Mouse (Mus musculus): Measurements from ENCODE around the gene Mindy4. TPM values are rescaled to one million over a fixed set of nuclear protein-coding genes. Genes with fewer than 3 reads are reported as not detected.

Gene Mindy4
- polyA plus RNA-seq, 1 experiment from 2014 or later, result 15.6 TPM

DNA sequence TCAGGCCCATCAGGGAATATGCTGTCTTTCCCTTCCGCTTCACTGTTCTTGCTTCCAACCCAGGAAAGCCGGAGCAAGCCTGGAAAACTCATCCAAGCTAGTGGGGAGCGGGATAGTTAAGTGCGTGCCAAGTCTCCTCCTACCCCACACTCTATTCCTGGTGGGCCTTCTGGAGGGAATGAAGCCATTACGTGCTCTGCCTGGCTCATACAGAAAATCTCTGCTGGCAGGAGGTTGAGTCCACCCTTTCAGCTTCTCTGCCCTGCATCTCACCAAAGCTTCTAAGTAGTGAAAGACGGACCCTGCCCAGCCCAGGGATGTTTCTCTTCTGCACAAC lies 129.6 kb downstream of the Mindy4 start:
- ATAC-seq (replicated peaks; ENCODE audit: low FRiP score), result no peak
- H3K27ac ChIP-seq, result no peak overlapping the region
- H3K9ac ChIP-seq, result no peak overlapping the region
- H3K9me3 ChIP-seq (replicated peaks), result no peaks in the 10 kb centered on the region
- H3K4me2 ChIP-seq, result no peak overlapping the region
- no peak overlapping the region for H3K4me3 ChIP-seq (replicated peaks)
- no peaks in the 10 kb centered on the region for H3K36me3 ChIP-seq
- 77% methylated on average over 6 of the region's 6 CpGs for WGBS
- peaks cover 16% of the 10 kb centered on the region for H3K4me1 ChIP-seq
- H3K27me3 ChIP-seq, result no peaks in the 10 kb centered on the region

- Histone ChIP-seq H3K4me1 (peaks cover 20% of the 10 kb centered on the region), H3K9ac (no peak within 1 kb of the TSS), H3K36me3 (no peaks in the 10 kb centered on the region), H3K4me2 (peak within 1 kb of the TSS; percentile 30), H3K4me3 (replicated peaks) (peak within 1 kb of the TSS; percentile 15), H3K9me3 (replicated peaks) (no peaks in the 10 kb centered on the region), H3K27ac (peak within 1 kb of the TSS; percentile 51), H3K27me3 (no peaks in the 10 kb centered on the region)
- WGBS, result 16% methylated on average over 12 of the region's 12 CpGs
- ATAC-seq (replicated peaks; ENCODE audit: low FRiP score), result peak; percentile 66
Measured at GRCm38 (mm10) chr6:55335989-55336514, 132.9 kb downstream of the Mindy4 start, which contains the start of gene Aqp1. Gene Aqp1, plus strand, starts transcription at chr6:55336432.

DNA sequence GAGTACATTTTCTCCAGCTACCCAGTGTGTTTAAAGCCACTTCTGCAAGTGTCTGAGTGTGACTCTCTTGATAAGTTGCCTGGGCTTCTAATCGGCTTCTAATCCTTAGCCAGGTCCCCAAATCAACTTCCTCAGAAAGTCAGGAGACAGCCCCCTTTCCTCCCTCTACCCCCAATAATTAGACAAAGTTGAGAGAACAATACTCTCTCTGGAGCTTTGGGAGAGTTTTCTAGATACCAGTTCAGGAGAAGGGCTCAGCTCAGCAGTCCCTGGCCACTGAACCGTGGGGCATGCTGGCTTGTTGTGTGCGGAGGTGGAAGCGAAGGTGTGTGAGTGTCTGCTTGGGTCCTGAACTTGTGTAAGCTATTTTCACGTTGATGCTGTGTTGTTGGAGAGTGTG lies 134.1 kb downstream of the Mindy4 start:
- H3K4me3 ChIP-seq (replicated peaks), result peak overlapping the region; percentile 15; the same call in 1 of the 2 replicates
- no peaks in the 10 kb centered on the region for H3K9me3 ChIP-seq (replicated peaks)
- ATAC-seq (replicated peaks; ENCODE audit: low FRiP score), result no peak
- H3K4me1 ChIP-seq, result peaks cover 18% of the 10 kb centered on the region
- no peaks in the 10 kb centered on the region for H3K36me3 ChIP-seq
- no peak overlapping the region for H3K9ac ChIP-seq
- H3K4me2 ChIP-seq, result peak overlapping the region; percentile 30; the same call in 1 of the 2 replicates
- no peaks in the 10 kb centered on the region for H3K27me3 ChIP-seq
- peak overlapping the region; percentile 41 for H3K27ac ChIP-seq
- 85% methylated on average over 5 of the region's 5 CpGs for WGBS

GRCm38 (mm10) chr6:55338077-55338476 lies 134.9 kb downstream of the Mindy4 start:
- no peak overlapping the region for H3K9ac ChIP-seq
- 54% methylated on average over 6 of the region's 6 CpGs for WGBS
- peaks cover 18% of the 10 kb centered on the region for H3K4me1 ChIP-seq
- no peaks in the 10 kb centered on the region for H3K9me3 ChIP-seq (replicated peaks)
- no peaks in the 10 kb centered on the region for H3K27me3 ChIP-seq
- no peaks in the 10 kb centered on the region for H3K36me3 ChIP-seq
- H3K27ac ChIP-seq, result peak overlapping the region; percentile 41
- H3K4me2 ChIP-seq, result no peak overlapping the region
- H3K4me3 ChIP-seq (replicated peaks), result no peak overlapping the region
- peak; percentile 66 for ATAC-seq (replicated peaks; ENCODE audit: low FRiP score)

DNA sequence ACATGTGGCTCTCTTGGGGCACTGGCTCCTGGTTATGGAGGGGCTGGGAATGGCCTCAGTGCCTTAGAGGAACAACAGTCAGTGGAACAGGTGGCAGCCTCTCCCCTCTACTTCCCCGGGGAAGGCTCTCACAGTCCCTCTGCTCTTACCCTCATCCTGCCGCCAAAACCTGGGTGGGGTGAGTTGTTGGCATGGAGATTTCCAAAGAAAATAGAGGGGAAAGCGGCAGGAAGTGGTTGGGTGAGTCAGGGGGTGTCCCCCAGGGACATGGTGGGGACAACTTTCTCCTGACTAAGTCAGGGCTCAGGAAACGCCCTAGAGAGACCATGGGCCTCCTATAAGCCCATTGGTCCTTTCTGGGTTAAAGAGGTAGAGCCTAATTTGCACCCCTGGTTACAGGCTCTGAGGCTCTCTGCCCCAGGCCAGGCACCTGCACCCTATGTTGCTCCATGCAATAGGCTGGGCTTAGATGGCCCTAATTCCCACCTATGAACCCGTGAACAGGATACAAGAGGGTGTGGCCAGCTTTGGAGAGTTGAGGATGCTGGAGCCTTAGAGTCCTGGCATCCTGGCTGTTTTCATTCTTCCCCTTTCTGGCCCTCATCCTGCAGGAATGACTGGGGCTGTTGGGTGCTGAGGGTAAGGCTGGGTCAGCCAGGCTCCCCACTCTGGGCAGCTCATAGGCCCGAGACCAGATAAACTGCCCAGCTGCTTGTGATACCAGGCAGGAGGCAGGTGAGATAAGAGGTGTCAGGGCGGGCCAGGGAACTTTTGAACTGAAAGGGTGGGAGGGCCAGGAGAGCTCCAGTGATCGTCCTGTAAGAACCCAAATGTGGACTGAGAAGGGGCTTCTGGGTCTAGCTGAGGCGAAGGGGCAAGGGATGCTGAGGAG lies 136.0 kb downstream of the Mindy4 start:
- Histone ChIP-seq H3K9me3 (replicated peaks) (no peaks in the 10 kb centered on the region), H3K9ac (no peak overlapping the region), H3K4me3 (replicated peaks) (no peak overlapping the region), H3K4me1 (peaks cover 18% of the 10 kb centered on the region), H3K27me3 (no peaks in the 10 kb centered on the region), H3K4me2 (peak overlapping the region; percentile 9; the same call in 1 of the 2 replicates), H3K36me3 (no peaks in the 10 kb centered on the region), H3K27ac (no peak overlapping the region)
- WGBS, result 73% methylated on average over 9 of the region's 9 CpGs
- 0 out of 2 replicates have a peak, but pooled peaks have one; percentile 35 for ATAC-seq (replicated peaks; ENCODE audit: low FRiP score)

DNA sequence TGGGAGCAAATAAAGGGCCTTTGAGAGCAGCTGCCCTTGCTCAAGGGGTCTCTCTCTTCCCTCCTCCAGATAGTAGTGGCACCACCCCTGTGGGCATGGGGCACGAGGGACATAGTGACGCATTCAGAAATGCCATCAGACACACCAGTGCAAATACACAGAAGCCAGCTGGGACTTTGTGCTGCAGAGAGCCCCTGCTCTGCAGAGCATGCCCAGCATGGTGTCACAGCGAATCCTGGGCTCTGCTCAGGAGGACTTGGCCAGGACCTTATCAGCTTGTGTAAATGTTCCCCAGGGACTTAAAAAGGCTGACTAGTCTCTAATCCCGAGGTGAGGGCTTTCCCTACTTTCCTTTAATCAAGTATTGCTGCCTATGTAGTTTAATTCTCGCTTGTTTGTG lies 138.5 kb downstream of the Mindy4 start:
- no peak overlapping the region for H3K4me3 ChIP-seq (replicated peaks)
- no peak overlapping the region for H3K27ac ChIP-seq
- no peaks in the 10 kb centered on the region for H3K9me3 ChIP-seq (replicated peaks)
- peaks cover 7% of the 10 kb centered on the region; the same call in 1 of the 2 replicates for H3K4me1 ChIP-seq
- no peak overlapping the region for H3K4me2 ChIP-seq
- H3K27me3 ChIP-seq, result no peaks in the 10 kb centered on the region
- no peak overlapping the region for H3K9ac ChIP-seq
- WGBS, result 41% methylated on average over 5 of the region's 5 CpGs
- no peaks in the 10 kb centered on the region for H3K36me3 ChIP-seq
- ATAC-seq (replicated peaks; ENCODE audit: low FRiP score), result no peak

DNA sequence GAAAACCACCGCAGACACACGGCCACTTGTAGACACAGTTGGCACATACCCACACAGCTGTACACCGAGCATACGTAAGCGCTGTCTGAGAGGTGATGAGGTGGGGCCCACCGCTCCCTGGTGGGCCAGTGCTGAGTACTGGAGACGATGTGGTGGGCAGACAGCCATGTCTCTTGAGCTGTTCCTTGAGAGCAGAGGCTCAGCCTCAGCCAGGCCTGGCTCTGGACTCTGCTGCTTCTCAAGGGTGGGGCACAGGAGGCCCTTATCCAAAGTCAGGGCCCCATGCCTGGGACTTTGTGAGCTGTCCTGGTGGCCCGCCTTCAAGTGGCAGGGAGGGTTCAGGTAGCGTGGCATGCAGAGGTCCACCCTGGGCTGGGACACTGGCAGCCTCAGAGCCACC lies 139.1 kb downstream of the Mindy4 start:
- no peaks in the 10 kb centered on the region for H3K27me3 ChIP-seq
- H3K4me3 ChIP-seq (replicated peaks), result no peak overlapping the region
- H3K9ac ChIP-seq, result no peak overlapping the region
- WGBS, result 82% methylated on average over 9 of the region's 9 CpGs
- H3K27ac ChIP-seq, result no peak overlapping the region
- no peaks in the 10 kb centered on the region for H3K36me3 ChIP-seq
- H3K9me3 ChIP-seq (replicated peaks), result no peaks in the 10 kb centered on the region
- ATAC-seq (replicated peaks; ENCODE audit: low FRiP score), result no peak
- H3K4me2 ChIP-seq, result no peak overlapping the region
- peaks cover 7% of the 10 kb centered on the region; the same call in 1 of the 2 replicates for H3K4me1 ChIP-seq

GRCm38 (mm10) chr6:55343446-55343845 lies 140.3 kb downstream of the Mindy4 start:
- Histone ChIP-seq H3K27me3 (no peaks in the 10 kb centered on the region), H3K36me3 (no peaks in the 10 kb centered on the region), H3K4me1 (peaks cover 6% of the 10 kb centered on the region; the same call in 1 of the 2 replicates), H3K9me3 (replicated peaks) (no peaks in the 10 kb centered on the region), H3K4me2 (no peak overlapping the region), H3K27ac (no peak overlapping the region), H3K9ac (no peak overlapping the region), H3K4me3 (replicated peaks) (no peak overlapping the region)
- 80% methylated on average over 10 of the region's 10 CpGs for WGBS
- no peak for ATAC-seq (replicated peaks; ENCODE audit: low FRiP score)

- H3K36me3 ChIP-seq, result no peaks in the 10 kb centered on the region
- H3K9me3 ChIP-seq (replicated peaks), result no peaks in the 10 kb centered on the region
- H3K27me3 ChIP-seq, result no peaks in the 10 kb centered on the region
- no peak for ATAC-seq (replicated peaks; ENCODE audit: low FRiP score)
- no peak overlapping the region for H3K27ac ChIP-seq
- 78% methylated on average over 9 of the region's 9 CpGs for WGBS
- H3K4me3 ChIP-seq (replicated peaks), result no peak overlapping the region
- H3K4me1 ChIP-seq, result peaks cover 3% of the 10 kb centered on the region; the same call in 1 of the 2 replicates
- H3K9ac ChIP-seq, result no peak overlapping the region
- H3K4me2 ChIP-seq, result no peak overlapping the region
Measured at GRCm38 (mm10) chr6:55344291-55345016, 141.3 kb downstream of the Mindy4 start.

DNA sequence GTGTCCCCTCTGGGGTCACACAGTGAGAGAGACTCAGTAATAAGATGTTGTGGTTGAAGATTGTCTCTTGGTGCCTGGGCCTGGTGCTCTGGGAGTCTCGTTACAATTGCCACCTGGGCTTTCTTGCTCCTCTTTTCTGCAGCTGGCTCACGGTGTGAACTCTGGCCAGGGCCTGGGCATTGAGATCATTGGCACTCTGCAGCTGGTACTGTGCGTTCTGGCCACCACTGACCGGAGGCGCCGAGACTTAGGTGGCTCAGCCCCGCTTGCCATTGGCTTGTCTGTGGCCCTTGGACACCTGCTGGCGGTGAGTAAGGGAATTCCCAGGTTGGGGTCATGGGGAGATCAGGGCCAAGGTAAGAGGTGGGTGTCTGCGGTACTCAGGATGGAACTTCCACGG lies 142.1 kb downstream of the Mindy4 start:
- H3K36me3 ChIP-seq, result no peaks in the 10 kb centered on the region
- 83% methylated on average over 10 of the region's 10 CpGs for WGBS
- no peak overlapping the region for H3K4me2 ChIP-seq
- no peaks in the 10 kb centered on the region for H3K9me3 ChIP-seq (replicated peaks)
- no peak overlapping the region for H3K27ac ChIP-seq
- no peak overlapping the region for H3K4me3 ChIP-seq (replicated peaks)
- peaks cover 3% of the 10 kb centered on the region; the same call in 1 of the 2 replicates for H3K4me1 ChIP-seq
- no peak overlapping the region for H3K9ac ChIP-seq
- ATAC-seq (replicated peaks; ENCODE audit: low FRiP score), result no peak
- H3K27me3 ChIP-seq, result no peaks in the 10 kb centered on the region

DNA sequence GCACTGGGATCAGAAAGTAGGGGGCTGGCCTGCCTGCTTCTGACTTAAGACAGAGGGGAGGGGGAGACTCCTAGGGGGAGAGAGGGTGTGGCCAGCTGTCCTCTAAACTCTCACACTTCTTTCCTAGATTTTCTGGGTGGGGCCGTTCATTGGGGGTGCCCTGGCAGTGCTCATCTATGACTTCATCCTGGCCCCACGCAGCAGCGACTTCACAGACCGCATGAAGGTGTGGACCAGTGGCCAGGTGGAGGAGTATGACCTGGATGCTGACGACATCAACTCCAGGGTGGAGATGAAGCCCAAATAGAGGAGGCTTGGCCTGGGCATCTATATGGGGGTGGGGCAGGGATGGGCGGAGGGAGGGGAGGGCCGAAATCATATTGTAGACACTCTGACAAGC lies 143.3 kb downstream of the Mindy4 start:
- Histone ChIP-seq H3K36me3 (no peaks in the 10 kb centered on the region), H3K27me3 (no peaks in the 10 kb centered on the region), H3K4me1 (peaks cover 3% of the 10 kb centered on the region; the same call in 1 of the 2 replicates), H3K27ac (no peak overlapping the region), H3K9ac (no peak overlapping the region), H3K9me3 (replicated peaks) (no peaks in the 10 kb centered on the region), H3K4me3 (replicated peaks) (no peak overlapping the region), H3K4me2 (no peak overlapping the region)
- 78% methylated on average over 7 of the region's 7 CpGs for WGBS
- ATAC-seq (replicated peaks; ENCODE audit: low FRiP score), result no peak
